Mouse (Mus musculus) liver, embryonic 14.5 days (tissue): ENCODE results near the gene Pik3c2g.

ENCODE experiments used
- CTCF ChIP-seq: IDR thresholded peaks from 2 replicates; pipeline ENCODE4 v1.5.1; 2016; ENCODE audit warnings: antibody characterized with exemption, low read depth, control low read depth
- EP300 ChIP-seq: IDR thresholded peaks from 2 replicates; pipeline ENCODE4 v1.6.1; 2016; ENCODE audit warnings: antibody characterized with exemption, low read depth

DNA sequence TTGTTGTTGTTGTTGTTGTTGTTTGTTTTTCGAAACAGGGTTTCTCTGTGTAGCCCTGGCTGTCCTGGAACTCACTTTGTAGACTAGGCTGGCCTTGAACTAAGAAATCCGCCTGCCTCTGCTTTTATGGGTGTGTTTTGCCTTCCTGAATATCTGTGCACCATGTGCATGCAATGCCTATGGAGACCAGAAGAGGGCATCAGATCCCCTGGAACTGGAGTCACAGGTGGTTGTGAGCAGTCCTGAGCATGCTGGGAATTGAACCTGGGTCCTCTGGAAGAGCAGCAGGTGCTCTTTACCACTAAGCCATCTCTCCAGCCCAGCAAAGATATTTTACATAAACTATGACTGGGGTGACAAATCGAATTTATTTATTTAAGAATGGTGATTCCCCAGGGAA lies 47.5 kb downstream of the Pik3c2g start:
- TF ChIP-seq CTCF, result 0 out of 2 replicates have a peak, but pooled peaks have one; percentile 15
- TF ChIP-seq EP300, result no peak
